Comparison of ENCODE assay signal across 10 mouse cellular contexts in the genomic region with DNA sequence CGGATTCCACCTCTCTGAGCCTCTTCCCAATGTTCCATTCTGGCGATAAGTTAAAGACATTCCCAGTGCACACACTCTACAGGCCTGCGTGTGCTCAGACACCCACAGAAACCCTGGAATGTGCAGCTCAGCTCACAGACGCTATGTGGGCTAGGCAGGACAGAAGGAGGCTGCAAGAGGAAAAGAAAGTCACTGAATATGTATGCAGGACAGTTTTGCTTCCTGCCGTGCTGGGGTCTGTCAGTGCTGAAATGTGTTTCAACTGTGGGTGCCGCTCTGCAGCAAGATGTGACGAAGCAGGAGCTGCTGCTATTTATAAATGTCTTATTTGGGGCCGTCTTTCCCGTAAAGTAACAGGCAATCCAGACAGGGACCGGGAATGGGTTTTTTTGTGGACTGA. TPM values are rescaled to one million over a fixed set of nuclear protein-coding genes. Genes with fewer than 3 reads are reported as not detected.
DNase-seq lines count a peak whose midpoint lies in the region; TF ChIP-seq lines count a peak whose summit lies in the region.
"Had no signal": no experiment of that assay in that cellular context is flagged by ENCODE, and none has a peak within 500 bp of the region (broad histone marks: within the 10 kb centered on the region; RNA-seq: fewer than 3 reads in every experiment).

No protein-coding gene starts in this region.

- no peak for DNase-seq in gastrocnemius, adult 2 months
- DNase-seq in gastrocnemius, postnatal 25 days: no peak
- peak; percentile 15 for DNase-seq in lung, postnatal 10 days
- no peak for DNase-seq in lung, postnatal 4 days
- peak; percentile 40 to 73 for DNase-seq in left cerebral cortex, postnatal 10 days (ENCODE audit: extremely low spot score in 1 of 2, low spot score in 2 of 2)
- peak; percentile 34 for DNase-seq in yolk sac, embryonic 10.5 days (ENCODE audit: low spot score)
- DNase-seq in adrenal gland, postnatal 36 days: no peak
- no peak for DNase-seq in embryo, embryonic 9.5 days (ENCODE audit: extremely low spot score)
- DNase-seq: cerebellum, postnatal 25 days had no signal

- no peak overlapping the region for H3K4me3 ChIP-seq in gastrocnemius, adult 2 months
- H3K4me3 ChIP-seq: neural tube, embryonic 15.5 days had no signal

- intact Hi-C loops in gastrocnemius, adult 2 months (cut with DNase I): no loop called here
- intact Hi-C loops in left cerebral cortex, postnatal 10 days (cut with DNase I): no loop called here

- peak overlapping the region; percentile 56 for H3K27ac ChIP-seq in gastrocnemius, adult 2 months
- H3K27ac ChIP-seq: neural tube, embryonic 15.5 days had no signal

- TF ChIP-seq CTCF in gastrocnemius, adult 2 months (IDR thresholded peaks at IDR 0.05): no peak

RNA-seq across cellular contexts. Expression of a gene that starts 25.4 kb away (rescaled TPM):
- 10 to 100 TPM; 14.1 to 22.4 TPM for total RNA-seq in gastrocnemius, adult 2 months (2021)
- 10 to 100 TPM; 16.9 to 29.3 TPM for total RNA-seq in gastrocnemius, postnatal 25 days (2021)
- total RNA-seq in left cerebral cortex, postnatal 10 days (2021): 10 to 100 TPM; 76.6 to 78.0 TPM
- total RNA-seq in adrenal gland, postnatal 36 days (2021): 10 to 100 TPM; 60.6 to 65.0 TPM

RNA-seq across cellular contexts. Expression of a gene that starts 48.5 kb away (rescaled TPM):
- 10 to 100 TPM; 33.2 to 40.4 TPM for total RNA-seq in gastrocnemius, adult 2 months (2021)
- 10 to 100 TPM; 32.6 to 41.3 TPM for total RNA-seq in gastrocnemius, postnatal 25 days (2021)
- 10 to 100 TPM; 40.3 to 42.0 TPM for total RNA-seq in left cerebral cortex, postnatal 10 days (2021)
- 100 to 1,000 TPM; 148 to 170 TPM for total RNA-seq in adrenal gland, postnatal 36 days (2021)

Comparison
In these comparisons a context has a peak if more than half of its experiments do, and no peak if none do; other contexts are left out.
1. DNase-seq: peak in lung, postnatal 10 days (single experiment), left cerebral cortex, postnatal 10 days (2 of 2) and yolk sac, embryonic 10.5 days (single experiment); none in gastrocnemius, adult 2 months (single experiment), gastrocnemius, postnatal 25 days (single experiment), lung, postnatal 4 days (0 of 2), adrenal gland, postnatal 36 days (0 of 2) and embryo, embryonic 9.5 days (single experiment).